Mouse (Mus musculus): Measurements from ENCODE around the gene Cad.
"Not testable (repeated sequence)": the region's sequence is repeated elsewhere in the genome, so short reads cannot be mapped to it uniquely, and the experiment has no call there.

Gene Cad

GRCm38 (mm10) chr5:31054261-31055215 lies at the start of gene Cad:
Gene Cad (plus strand): TSS chr5:31054780.
- DNase-seq: peak; percentile 96

- DNase-seq: no peak
Measured at GRCm38 (mm10) chr5:31012737-31013136, 41.8 kb upstream of the Cad start.

DNA sequence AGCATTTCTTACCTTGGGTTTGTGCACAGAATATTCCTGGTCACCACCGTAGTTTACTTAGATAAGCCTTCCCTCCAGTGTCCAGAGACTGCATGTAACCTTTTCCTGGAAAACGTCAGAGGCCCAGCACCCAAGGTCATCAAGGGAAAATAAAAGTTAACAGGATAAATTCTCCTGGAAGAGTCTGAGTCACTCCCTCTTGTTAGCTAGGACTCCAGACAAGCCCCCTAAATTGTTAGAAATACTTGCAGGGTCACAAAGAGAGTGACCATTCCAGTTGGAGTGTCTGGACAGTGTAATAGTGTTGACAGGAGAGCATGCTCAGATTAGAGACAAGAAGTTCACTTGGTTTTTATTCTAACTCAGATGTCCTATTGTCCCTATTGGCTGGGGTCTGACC lies 38.7 kb upstream of the Cad start:
- DNase-seq: no peak

GRCm38 (mm10) chr5:31021790-31022189 lies 32.8 kb upstream of the Cad start:
- not testable (repeated sequence) for DNase-seq

DNA sequence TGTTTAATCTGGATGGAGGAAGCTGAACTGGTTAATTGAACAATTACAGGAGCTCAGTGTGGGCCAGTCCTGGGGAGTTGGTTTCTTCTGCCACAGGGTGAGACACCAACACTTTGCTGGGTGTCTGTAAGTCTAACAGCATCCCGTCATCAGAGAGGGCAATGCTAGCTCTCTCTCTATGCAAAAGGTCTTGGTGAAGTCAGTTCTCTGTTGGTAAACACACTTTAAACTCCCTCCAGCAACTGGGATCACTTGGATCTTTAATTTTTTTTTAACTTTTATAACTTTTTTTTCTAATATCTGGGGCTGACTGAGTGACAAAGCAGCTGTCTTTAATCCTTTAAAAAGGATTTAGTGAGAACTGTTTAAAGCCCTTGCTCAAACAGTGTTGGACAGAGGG lies 31.9 kb upstream of the Cad start:
- DNase-seq: no peak

- DNase-seq: peak; percentile 8
Measured at GRCm38 (mm10) chr5:31023254-31023653, 31.3 kb upstream of the Cad start.

GRCm38 (mm10) chr5:31024641-31025040 lies 29.9 kb upstream of the Cad start:
- no peak for DNase-seq

DNA sequence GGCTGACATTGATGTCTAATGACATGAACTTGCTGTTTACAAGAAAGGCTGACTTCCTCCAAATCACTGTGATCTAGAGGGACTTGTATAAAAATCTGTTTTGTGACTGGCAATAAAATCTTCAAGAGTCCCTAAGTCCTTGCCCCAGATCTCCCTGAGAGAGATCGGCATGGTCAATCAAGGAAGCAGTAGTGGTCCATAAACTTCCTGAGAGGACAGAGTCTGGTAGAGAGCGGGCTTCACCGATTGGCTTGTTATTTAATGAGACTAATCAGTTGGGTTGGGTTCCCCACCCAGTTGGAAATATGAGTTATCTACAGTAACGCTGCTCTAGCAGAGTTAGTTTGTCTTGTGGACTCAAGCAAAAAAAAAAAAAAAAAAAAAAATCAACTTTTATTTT lies 23.7 kb upstream of the Cad start:
- DNase-seq: no peak

GRCm38 (mm10) chr5:31031508-31031907 lies 23.1 kb upstream of the Cad start:
- DNase-seq: no peak

GRCm38 (mm10) chr5:31034669-31035068 lies 19.9 kb upstream of the Cad start:
- no peak for DNase-seq

DNA sequence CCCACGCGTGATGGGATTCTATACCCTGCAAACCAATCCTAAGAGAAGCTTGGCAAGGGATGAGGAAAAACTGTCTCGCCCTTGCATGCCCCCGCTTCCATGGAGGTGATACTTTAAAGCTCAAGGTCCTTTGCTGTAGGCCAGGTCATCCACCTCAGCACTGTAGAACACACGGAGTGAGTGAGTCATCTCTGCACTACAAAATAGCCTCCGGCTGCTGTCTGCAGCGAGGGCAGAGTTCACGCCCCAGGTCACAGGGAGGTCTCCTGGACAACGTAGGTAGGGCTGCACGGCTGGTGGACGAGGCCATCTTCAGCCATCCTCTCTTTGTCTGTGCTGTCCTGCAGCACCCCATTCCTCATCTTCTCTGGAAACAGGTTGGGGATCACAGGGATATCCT lies 18.0 kb upstream of the Cad start:
- not testable (repeated sequence) for DNase-seq

- DNase-seq: no peak
Measured at GRCm38 (mm10) chr5:31038171-31038845, 16.3 kb upstream of the Cad start.

DNA sequence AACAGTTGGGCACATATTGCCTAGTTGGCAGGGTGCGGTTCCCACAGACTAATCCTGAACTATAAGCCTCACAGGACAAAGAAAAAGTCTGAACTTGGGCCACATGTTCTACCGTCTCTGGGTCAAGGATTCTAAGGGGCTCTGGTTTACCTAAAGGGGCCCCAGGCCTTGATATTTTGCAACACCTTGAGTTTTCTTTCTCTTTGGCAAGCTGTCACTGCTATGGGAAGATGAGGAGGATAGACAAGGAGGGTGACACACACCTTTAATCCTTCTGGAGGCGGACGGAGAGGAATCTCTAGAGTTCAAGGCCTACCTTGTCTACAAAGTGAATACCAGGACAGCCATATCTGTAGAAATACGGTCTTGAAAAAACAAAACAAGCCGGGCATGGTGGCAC lies 8.2 kb upstream of the Cad start:
- DNase-seq: no peak

DNA sequence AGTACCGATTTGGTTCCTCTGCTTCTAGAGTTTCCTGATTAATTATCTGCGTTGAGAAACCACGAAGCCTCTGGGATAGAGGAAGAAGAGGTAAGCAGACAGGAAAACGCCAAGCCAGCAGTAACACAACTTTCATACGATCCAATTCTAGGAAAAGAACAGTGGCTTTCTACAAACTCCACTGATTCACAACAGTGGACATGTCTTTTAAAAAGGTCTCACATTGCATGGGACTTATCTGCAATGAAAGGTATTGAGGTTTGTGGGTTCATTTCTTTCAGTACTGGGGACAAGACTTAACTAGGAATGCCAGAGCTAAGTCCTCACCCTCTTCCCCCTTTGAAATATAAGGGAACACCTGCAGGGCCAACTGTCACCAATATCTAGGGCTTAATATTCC lies 7.5 kb upstream of the Cad start:
- no peak for DNase-seq

GRCm38 (mm10) chr5:31047848-31048762 lies 6.5 kb upstream of the Cad start, which contains the start of gene Atraid:
Gene Atraid (plus strand): TSS chr5:31048312.
- DNase-seq: peak; percentile 99

GRCm38 (mm10) chr5:31048763-31049641 lies 5.6 kb upstream of the Cad start, which contains the start of gene Slc5a6:
Gene Slc5a6 (minus strand): TSS chr5:31048924.
- peak; percentile 79 for DNase-seq

DNA sequence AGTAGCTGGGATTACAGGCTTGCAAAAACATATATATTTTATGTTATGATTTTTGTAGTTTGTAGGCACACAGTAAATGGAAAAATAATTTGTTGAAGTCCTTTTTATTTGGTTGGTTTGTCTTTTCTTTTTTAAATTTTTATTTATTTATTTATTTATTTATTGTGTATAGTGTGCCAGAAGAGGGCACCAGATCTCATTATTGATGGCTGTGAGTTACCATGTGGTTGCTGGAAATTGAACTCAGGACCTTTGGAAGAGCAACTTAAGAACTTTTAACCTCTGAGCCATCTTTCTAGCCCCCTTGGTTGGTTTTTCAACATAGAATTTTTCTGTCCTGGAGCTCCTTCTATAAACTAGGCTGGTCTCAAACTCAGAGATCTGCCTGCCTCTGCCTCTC lies 4.2 kb upstream of the Cad start:
- DNase-seq: no peak

GRCm38 (mm10) chr5:31053728-31054127 lies 852 bp upstream of the Cad start:
- DNase-seq: peak; percentile 4

GRCm38 (mm10) chr5:31055216-31056140 lies 898 bp downstream of the Cad start:
- peak; percentile 50 for DNase-seq

DNA sequence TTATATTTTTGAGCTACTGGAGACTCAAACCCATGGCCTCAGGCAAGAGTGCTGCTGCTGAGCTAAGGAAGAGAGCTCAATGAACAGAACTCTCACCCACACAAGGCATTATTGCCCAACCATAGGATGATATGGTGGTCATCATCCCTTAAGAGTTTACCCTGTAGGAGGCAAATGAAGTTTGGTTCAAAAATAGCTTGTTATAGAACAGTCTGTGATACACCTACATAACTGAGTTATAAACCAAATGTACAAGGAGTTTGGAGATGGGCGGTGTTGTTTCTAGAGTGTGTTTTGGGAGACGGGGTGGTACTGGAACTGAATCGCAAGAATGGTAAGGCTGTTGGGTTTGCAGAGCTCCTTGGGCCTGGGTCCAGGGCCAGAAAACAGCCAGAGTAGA lies 15.2 kb downstream of the Cad start:
- DNase-seq: no peak

- DNase-seq: no peak
Measured at GRCm38 (mm10) chr5:31071059-31071458, 16.5 kb downstream of the Cad start.

Data from embryo, embryonic 11 days (tissue).